Mouse (Mus musculus) lung, adult 2 months (tissue): Measurements from ENCODE around the gene Naa38. TPM values are rescaled to one million over a fixed set of nuclear protein-coding genes. Genes with fewer than 3 reads are reported as not detected.

Experiments
- DNase-seq: peaks from one replicate; pipeline ENCODE4 v3.0.0; 2022
- H3K4me1 ChIP-seq: fragments of 200-500 bp; 2 replicates; pipeline ENCODE4 v1.6.1; 2011; ENCODE audit warnings: low read length; ENCODE audit not compliant: control insufficient read depth, insufficient read depth
- H3K4me3 ChIP-seq: fragments of 200-500 bp; replicated peaks from 2 replicates; pipeline ENCODE3; 2011; ENCODE audit warnings: low read depth, mild to moderate bottlenecking, control low read depth, low read length; ENCODE audit errors: extremely low read depth
- CTCF ChIP-seq: fragments of 200-500 bp; IDR thresholded peaks from 2 replicates; pipeline ENCODE4 v1.5.1; 2011; ENCODE audit warnings: mild to moderate bottlenecking, low read length, control low read depth; ENCODE audit not compliant: insufficient read depth
- POLR2A ChIP-seq: fragments of 200-500 bp; IDR thresholded peaks from 2 replicates; pipeline ENCODE4 v1.6.1; 2011; ENCODE audit warnings: low read depth, mild to moderate bottlenecking, control low read depth, low read length, borderline replicate concordance; ENCODE audit errors: extremely low read depth
- WGBS: fragments of 180-500 bp; shearing (Covaris S2); methylation state at CpG from one replicate; pipeline ENCODE4 v1.1.7; 2018; 5-methylcytosine and 5-hydroxymethylcytosine counted together
- polyA plus RNA-seq: library from polyadenylated mRNA; depleted of rRNA; stranded (reverse); fragments of >200 nt; gene quantifications from 2 replicates; pipeline ENCODE4 v1.2.3, GENCODE M21; 2012

Naa38 gene
- polyA plus RNA-seq, 1 experiment = 129 TPM

GRCm38 (mm10) chr11:69366855-69367615 lies 28.3 kb upstream of the Naa38 start:
- peaks cover 21% of the 10 kb centered on the region for H3K4me1 ChIP-seq
- peak; percentile 58 for DNase-seq
- TF ChIP-seq CTCF (no peak), POLR2A (no peak)

DNA sequence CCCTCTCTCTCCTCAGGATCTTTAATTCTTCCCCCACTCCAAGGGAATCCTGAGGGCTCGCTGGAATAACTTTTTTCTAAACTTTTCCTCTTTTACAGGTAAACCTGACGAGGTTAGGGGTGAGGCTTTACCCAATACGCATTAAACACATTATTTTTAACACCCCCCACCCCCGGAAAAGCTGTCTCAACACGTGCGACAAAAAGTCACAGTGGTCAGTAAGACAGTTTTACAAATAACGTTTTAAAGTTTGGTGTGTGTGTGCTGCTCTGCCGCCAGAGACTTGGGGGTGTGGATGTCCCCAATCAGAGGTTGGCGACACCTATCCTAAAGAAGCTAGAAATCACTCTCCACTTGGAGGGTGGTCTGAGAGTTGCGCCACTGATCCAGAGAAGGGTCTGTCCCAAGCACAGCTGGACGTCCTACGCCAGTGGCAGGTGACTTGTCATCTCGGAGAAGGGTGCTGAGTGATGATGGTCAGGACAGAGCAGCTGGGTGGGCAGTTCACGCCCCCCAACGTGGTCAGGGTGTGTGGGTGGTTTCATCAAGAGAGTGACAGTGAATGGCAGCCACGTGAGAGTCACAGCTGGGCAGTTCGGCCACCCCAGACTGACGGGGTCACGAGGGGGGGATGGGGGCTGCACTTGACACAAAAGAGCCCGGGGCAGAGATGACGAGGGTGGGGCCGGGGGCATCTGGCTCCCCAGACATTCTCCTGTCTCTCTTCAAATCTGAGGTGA lies 27.5 kb upstream of the Naa38 start:
- peak; percentile 62 for DNase-seq
- TF ChIP-seq POLR2A = no peak; the same call in 1 of the 2 replicates
- no peak for TF ChIP-seq CTCF

More at GRCm38 (mm10) chr11:69366855-69367615, 28.3 kb upstream of the Naa38 start:
- H3K4me3 ChIP-seq = peak overlapping the region; percentile 48
- under 1% methylated on average over 22 of the region's 22 CpGs for WGBS

DNA sequence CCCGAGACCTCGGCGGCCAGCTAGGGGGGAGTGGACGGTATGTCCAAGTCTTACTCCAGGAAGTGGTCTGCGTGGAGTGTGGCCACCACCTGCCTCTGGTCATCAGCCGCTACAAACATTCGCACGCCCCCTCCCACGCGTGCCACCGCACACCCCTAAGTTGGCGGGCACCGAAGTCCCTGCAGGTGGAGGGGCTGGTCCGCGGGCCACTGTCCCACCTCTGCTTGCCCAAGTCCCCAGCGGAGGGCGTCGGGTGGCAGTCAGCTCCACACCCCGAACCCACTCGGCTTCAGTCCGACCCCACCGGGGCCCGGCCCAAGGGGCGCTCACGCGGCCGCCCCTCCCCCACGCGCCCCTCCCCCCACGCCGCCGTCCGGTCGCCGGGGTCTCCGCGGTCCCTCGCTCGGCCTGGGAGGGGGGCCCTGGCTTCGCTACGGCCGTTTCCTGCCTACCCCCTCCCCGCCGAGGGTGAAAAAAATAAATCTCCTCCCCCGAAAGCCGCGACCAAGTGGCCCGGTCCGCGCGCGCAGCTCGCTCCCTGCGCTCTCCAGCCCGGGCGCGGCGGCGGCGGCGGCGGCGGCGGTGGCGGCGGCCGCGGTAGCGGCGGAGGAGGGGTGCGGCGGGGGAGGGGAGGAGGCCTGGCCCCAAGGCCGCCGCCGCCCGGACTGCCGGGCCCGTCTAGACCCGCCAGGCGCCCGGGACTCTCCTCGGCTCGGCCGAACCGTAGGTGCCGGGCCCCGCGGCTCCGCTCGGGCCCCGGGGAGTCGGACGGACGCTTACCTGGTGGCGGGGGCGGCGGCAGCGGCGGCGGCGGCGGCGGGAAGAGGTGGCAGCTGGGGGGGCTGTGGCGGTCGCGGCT lies 26.7 kb upstream of the Naa38 start:
- peaks cover 21% of the 10 kb centered on the region for H3K4me1 ChIP-seq
- under 1% methylated on average over 58 of the region's 106 CpGs for WGBS
- H3K4me3 ChIP-seq = peak overlapping the region; percentile 98
- DNase-seq = peak; percentile 63
- no peak for TF ChIP-seq CTCF
- TF ChIP-seq POLR2A = no peak

More for the DNA sequence above, 27.5 kb upstream of the Naa38 start:
- 1% methylated on average over 22 of the region's 22 CpGs for WGBS
- Histone ChIP-seq H3K4me1 (peaks cover 21% of the 10 kb centered on the region), H3K4me3 (peak overlapping the region; percentile 68)

DNA sequence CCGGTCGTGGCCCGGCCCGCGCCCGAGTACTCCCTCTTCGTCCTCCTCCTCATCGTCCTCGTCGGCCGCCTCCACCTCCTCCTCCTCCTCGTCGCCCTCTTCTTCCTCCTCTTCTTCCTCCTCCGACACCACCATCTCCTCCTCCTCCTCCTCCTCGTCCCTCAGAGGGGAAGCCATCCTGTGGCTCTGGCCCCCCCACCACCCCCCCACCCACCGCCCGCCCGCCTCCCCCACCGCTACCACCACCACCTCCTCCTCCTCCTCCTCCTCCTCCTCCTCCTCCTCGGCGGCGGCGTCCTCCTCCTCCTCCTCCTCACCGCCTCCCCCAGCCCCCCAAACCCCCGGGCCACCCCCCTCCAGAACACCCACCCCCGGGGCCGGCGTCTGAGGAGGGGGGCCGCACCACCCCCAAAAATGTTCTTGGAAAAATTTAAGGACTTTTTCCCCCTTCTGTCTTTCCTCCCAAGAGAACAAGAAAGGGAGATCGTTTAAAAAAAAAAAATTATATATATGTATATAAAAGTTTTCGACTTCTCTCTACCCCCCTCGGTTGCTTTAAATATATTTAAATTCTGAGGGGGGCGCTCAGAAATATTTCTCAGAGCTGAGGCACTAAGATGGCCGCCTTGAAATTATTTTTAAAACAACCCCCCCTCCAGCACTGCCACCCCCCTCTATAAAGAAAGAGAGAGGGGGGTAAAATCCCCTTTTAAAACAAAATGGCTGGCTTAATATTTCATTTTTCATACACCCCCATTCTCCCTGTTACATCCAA lies 25.9 kb upstream of the Naa38 start, which contains the start of gene Chd3:
Gene Chd3 (minus strand): TSS at position 192 of the 775 bp plus-strand sequence.
- no peak for DNase-seq
- Histone ChIP-seq H3K4me1 (peaks cover 19% of the 10 kb centered on the region), H3K4me3 (peak within 1 kb of the TSS; percentile 98)
- TF ChIP-seq CTCF (no peak), POLR2A (no peak; the same call in 1 of the 2 replicates)
- under 1% methylated on average over 18 of the region's 34 CpGs for WGBS

DNA sequence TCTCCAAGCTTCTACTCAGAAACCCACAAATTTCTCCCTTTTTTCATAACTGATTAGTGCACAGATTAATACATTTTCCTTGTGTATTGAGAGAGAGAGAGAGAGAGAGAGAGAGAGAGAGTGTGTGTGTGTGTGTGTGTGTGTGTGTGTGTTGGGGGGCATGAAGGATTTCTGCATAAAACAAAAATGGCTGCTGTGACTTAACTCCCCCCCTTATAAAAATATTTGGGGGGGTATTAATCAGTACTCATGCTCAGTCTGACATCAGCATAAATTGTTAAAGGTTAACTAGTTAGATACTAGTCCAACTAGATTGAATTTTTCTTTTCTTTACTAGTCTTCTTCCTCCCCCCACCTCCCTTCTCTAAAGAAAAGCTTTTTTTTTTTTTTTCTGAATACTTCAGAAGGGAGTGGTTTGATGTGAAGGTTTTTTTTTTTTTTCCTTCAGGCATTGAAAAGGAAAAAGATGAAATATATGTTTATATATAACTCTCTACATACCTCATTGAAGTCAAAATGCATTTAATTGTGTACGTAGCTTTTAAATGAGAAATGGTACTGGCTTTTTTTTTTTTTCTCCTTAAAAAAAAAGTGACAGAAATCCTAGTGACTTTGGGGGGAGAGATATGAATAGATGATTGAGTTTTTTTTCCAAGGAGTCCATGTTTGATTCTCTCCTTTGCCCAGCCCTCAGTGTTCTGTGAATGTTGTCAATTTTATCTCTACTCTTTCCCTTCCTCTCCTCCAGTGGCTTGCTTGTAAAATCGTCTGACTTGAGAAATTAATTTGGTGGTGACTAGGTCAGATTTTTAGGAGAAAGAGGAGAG lies 25.1 kb upstream of the Naa38 start:
- peaks cover 14% of the 10 kb centered on the region for H3K4me1 ChIP-seq
- DNase-seq = no peak
- 32% methylated on average over 2 of the region's 2 CpGs for WGBS
- no peak for TF ChIP-seq CTCF
- no peak for TF ChIP-seq POLR2A
- no peak overlapping the region for H3K4me3 ChIP-seq

- Histone ChIP-seq H3K4me1 (peaks cover 7% of the 10 kb centered on the region), H3K4me3 (no peak overlapping the region)
- TF ChIP-seq CTCF = no peak
- no peak for TF ChIP-seq POLR2A
- DNase-seq = no peak
- 29% methylated on average over 9 of the region's 9 CpGs for WGBS
Measured at GRCm38 (mm10) chr11:69370817-69371215, 24.5 kb upstream of the Naa38 start.

- no peak for TF ChIP-seq POLR2A
- TF ChIP-seq CTCF = no peak
- 73% methylated on average over 12 of the region's 12 CpGs for WGBS
- Histone ChIP-seq H3K4me3 (no peak overlapping the region), H3K4me1 (peaks cover 3% of the 10 kb centered on the region)
- DNase-seq = no peak
Measured at GRCm38 (mm10) chr11:69371601-69372000, 23.7 kb upstream of the Naa38 start.

DNA sequence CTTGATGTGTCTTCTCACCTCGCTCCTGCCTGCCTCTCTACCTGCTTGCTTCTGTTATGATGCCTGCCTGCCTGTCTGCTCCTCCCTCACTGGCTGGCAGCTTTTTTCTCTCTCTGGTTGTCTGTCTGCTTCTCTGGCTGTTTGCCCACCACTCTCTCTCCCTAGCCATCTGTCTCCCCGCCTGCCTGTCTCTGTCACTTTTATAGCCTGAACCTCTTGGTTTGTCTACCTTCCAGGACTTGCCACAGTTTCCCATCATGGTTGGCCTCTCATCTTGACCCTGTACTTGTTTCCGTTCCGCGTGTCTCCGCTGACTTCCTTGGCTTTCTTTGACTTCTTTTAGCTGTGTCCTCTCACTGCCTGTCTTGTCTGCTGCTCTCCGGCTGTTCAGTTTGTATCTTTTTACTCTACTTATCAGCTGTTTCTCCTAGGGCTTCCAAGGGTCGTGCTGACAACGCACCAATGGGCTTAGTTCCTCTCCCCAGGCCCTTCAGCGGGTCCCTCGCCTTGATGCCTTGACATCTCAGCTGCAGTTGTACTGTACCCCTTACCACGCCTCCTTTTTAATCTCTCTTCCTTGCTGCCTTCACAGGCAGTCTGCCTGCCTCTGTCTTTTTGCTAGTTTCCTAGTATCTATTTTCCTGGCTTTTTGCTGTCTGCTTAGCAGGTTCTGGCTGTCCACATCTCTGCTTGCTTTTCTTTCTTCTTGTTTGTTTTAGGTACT lies 23.1 kb upstream of the Naa38 start:
- 50% methylated on average over 12 of the region's 12 CpGs for WGBS
- no peak overlapping the region for H3K4me3 ChIP-seq
- no peak for TF ChIP-seq CTCF
- TF ChIP-seq POLR2A = no peak
- no peak for DNase-seq
- H3K4me1 ChIP-seq = peaks cover 3% of the 10 kb centered on the region
